Mouse (Mus musculus) intestine, embryonic 16.5 days (tissue): ENCODE data around the gene S100a16. TPM values are rescaled to one million over a fixed set of nuclear protein-coding genes. Genes with fewer than 3 reads are reported as not detected.

Experiments
- ATAC-seq: fragments of 200-750 bp; cut with Nextera tagmentation; 2 replicates; pipeline ENCODE4 v1.8.0; 2017; ENCODE audit warnings: moderate TSS enrichment, moderate library complexity
- H3K27ac ChIP-seq: fragments of 300-500 bp; sonication (generic); 2 replicates; pipeline ENCODE4 v1.5.1; 2014; ENCODE audit warnings: mild to moderate bottlenecking, low read length
- H3K27me3 ChIP-seq: fragments of 300-500 bp; sonication (generic); replicated peaks from 2 replicates; pipeline ENCODE4 v1.6.1; 2014; ENCODE audit warnings: low read length, control low read depth, mixed read lengths; ENCODE audit not compliant: control insufficient read depth, insufficient read depth
- H3K36me3 ChIP-seq: fragments of 300-500 bp; sonication (generic); 2 replicates; pipeline ENCODE4 v1.6.1; 2014; ENCODE audit warnings: low read length, control low read depth; ENCODE audit not compliant: control insufficient read depth, insufficient read depth
- H3K4me1 ChIP-seq: fragments of 300-500 bp; sonication (generic); 2 replicates; pipeline ENCODE4 v1.6.1; 2014; ENCODE audit warnings: low read length, control low read depth, mixed read lengths; ENCODE audit not compliant: control insufficient read depth, insufficient read depth
- H3K4me2 ChIP-seq: fragments of 300-500 bp; sonication (generic); 2 replicates; pipeline ENCODE4 v1.6.1; 2014; ENCODE audit warnings: low read depth, low read length, control low read depth
- H3K4me3 ChIP-seq: fragments of 300-500 bp; sonication (generic); 2 replicates; pipeline ENCODE4 v1.5.1; 2014; ENCODE audit warnings: mild to moderate bottlenecking, low read length
- H3K9ac ChIP-seq: fragments of 300-500 bp; sonication (generic); 2 replicates; pipeline ENCODE4 v1.6.1; 2014; ENCODE audit warnings: low read depth, low read length
- H3K9me3 ChIP-seq: fragments of 300-500 bp; sonication (generic); 2 replicates; pipeline ENCODE4 v1.6.1; 2016; ENCODE audit warnings: low read length, control low read depth; ENCODE audit not compliant: control insufficient read depth
- WGBS: fragments of 180-500 bp; shearing (Covaris S2); extraction: QIAGEN DNeasy Blood & Tissue Kit; methylation state at CpG from one replicate; pipeline ENCODE4 v1.1.7; 2014; 5-methylcytosine and 5-hydroxymethylcytosine counted together
- polyA plus RNA-seq: library from polyadenylated mRNA; unstranded; fragments of >200 nt; fragmentation: Nextera tagmentation; extraction: Ambion mirVana; gene quantifications from 2 replicates; pipeline ENCODE4 v1.2.1, GENCODE M21; 2015

Gene S100a16
- polyA plus RNA-seq, 1 experiment from 2014 or later, result 113 TPM

GRCm38 (mm10) chr3:90586906-90587305 is 49.9 kb downstream of the S100a16 start:
- H3K27me3 ChIP-seq, result no peaks in the 10 kb centered on the region
- H3K36me3 ChIP-seq, result no peaks in the 10 kb centered on the region
- H3K4me3 ChIP-seq, result no peak overlapping the region
- WGBS, result 36% methylated on average over 10 of the region's 10 CpGs
- H3K4me2 ChIP-seq, result no peak overlapping the region
- ATAC-seq, result peak; percentile 90
- no peak overlapping the region for H3K9ac ChIP-seq
- peak overlapping the region; percentile 88 for H3K27ac ChIP-seq
- no peaks in the 10 kb centered on the region for H3K9me3 ChIP-seq
- H3K4me1 ChIP-seq, result peaks cover 41% of the 10 kb centered on the region

GRCm38 (mm10) chr3:90587361-90588101 is 50.5 kb downstream of the S100a16 start:
- no peak; the same call in 1 of the 2 replicates for ATAC-seq

GRCm38 (mm10) chr3:90589390-90589789 is 52.3 kb downstream of the S100a16 start:
- Histone ChIP-seq H3K27ac (no peak overlapping the region), H3K9ac (no peak overlapping the region), H3K36me3 (no peaks in the 10 kb centered on the region), H3K4me1 (peaks cover 29% of the 10 kb centered on the region), H3K9me3 (no peaks in the 10 kb centered on the region), H3K4me2 (no peak overlapping the region), H3K4me3 (no peak overlapping the region), H3K27me3 (no peaks in the 10 kb centered on the region)
- WGBS, result 77% methylated on average over 6 of the region's 6 CpGs
- no peak for ATAC-seq

More at GRCm38 (mm10) chr3:90587361-90588101, 50.5 kb downstream of the S100a16 start:
- H3K27me3 ChIP-seq, result no peaks in the 10 kb centered on the region
- H3K27ac ChIP-seq, result peak overlapping the region; percentile 88
- H3K9me3 ChIP-seq, result no peaks in the 10 kb centered on the region
- H3K36me3 ChIP-seq, result no peaks in the 10 kb centered on the region
- WGBS, result 82% methylated on average over 14 of the region's 14 CpGs
- H3K4me1 ChIP-seq, result peaks cover 41% of the 10 kb centered on the region
- no peak overlapping the region for H3K4me2 ChIP-seq
- no peak overlapping the region for H3K4me3 ChIP-seq
- H3K9ac ChIP-seq, result no peak overlapping the region

- Histone ChIP-seq H3K27me3 (no peaks in the 10 kb centered on the region), H3K36me3 (no peaks in the 10 kb centered on the region), H3K9ac (no peak within 1 kb of the TSS), H3K4me2 (no peak within 1 kb of the TSS), H3K27ac (no peak within 1 kb of the TSS), H3K9me3 (no peaks in the 10 kb centered on the region), H3K4me1 (peaks cover 25% of the 10 kb centered on the region), H3K4me3 (no peak within 1 kb of the TSS)
- WGBS, result 87% methylated on average over 8 of the region's 8 CpGs
- ATAC-seq, result no peak
Observed at GRCm38 (mm10) chr3:90589947-90590346, 52.9 kb downstream of the S100a16 start, which contains the start of gene S100a2. S100a2 (plus strand) TSS chr3:90590247.

Other genes starting within 250 kb of the S100a16 start
- gene Gatad2b, start 244.1 kb upstream of the S100a16 start, polyA plus RNA-seq, result 6.4 and 8.9 TPM in 2 replicates
- 8.4 and 8.6 TPM in 2 replicates for gene Slc27a3, start 147.3 kb upstream of the S100a16 start, polyA plus RNA-seq
- 20.2 and 22.1 TPM in 2 replicates for gene Ints3, start 103.6 kb upstream of the S100a16 start, polyA plus RNA-seq
- gene Npr1, start 71.4 kb upstream of the S100a16 start, polyA plus RNA-seq, result 5.6 and 6.6 TPM in 2 replicates
- 125 and 140 TPM in 2 replicates for gene Ilf2, start 61.1 kb upstream of the S100a16 start, polyA plus RNA-seq
- gene Snapin, start 46.2 kb upstream of the S100a16 start, polyA plus RNA-seq, result 74.7 and 79.4 TPM in 2 replicates
- gene Chtop, start 27.8 kb upstream of the S100a16 start, polyA plus RNA-seq, result 90.4 and 99.8 TPM in 2 replicates
- 142 and 192 TPM in 2 replicates for gene S100a1, start 22.9 kb upstream of the S100a16 start, polyA plus RNA-seq
- gene S100a13, start 22.8 kb upstream of the S100a16 start, polyA plus RNA-seq, result 38.5 and 40.8 TPM in 2 replicates
- 7.1 and 10.7 TPM in 2 replicates for gene S100a14, start 10.4 kb upstream of the S100a16 start, polyA plus RNA-seq
- gene S100a3, start 23.3 kb downstream of the S100a16 start, polyA plus RNA-seq, result 0.23 and 0.29 TPM in 2 replicates
- not detected in 2 replicates for gene S100a2, start 53.0 kb downstream of the S100a16 start, polyA plus RNA-seq
- gene Gm42674, start 64.7 kb downstream of the S100a16 start, polyA plus RNA-seq, result not detected in 2 replicates
- gene S100a4, start 66.5 kb downstream of the S100a16 start, polyA plus RNA-seq, result 3.6 and 4.0 TPM in 2 replicates
- gene S100a5, start 71.3 kb downstream of the S100a16 start, polyA plus RNA-seq, result 13.2 and 16.0 TPM in 2 replicates
- 376 and 422 TPM in 2 replicates for gene S100a6, start 75.6 kb downstream of the S100a16 start, polyA plus RNA-seq
- gene S100a7a, start 116.8 kb downstream of the S100a16 start, polyA plus RNA-seq, result 0.17 and 0.42 TPM in 2 replicates
- 14.9 and 30.6 TPM in 2 replicates for gene S100a8, start 131.7 kb downstream of the S100a16 start, polyA plus RNA-seq
- gene S100a9, start 158.5 kb downstream of the S100a16 start, polyA plus RNA-seq, result 10.1 and 27.1 TPM in 2 replicates
- gene Pglyrp4, start 189.7 kb downstream of the S100a16 start, polyA plus RNA-seq, result not detected in 2 replicates
- not detected in 2 replicates for gene Gm5849, start 240.6 kb downstream of the S100a16 start, polyA plus RNA-seq